ENCODE assay signal across 13 mouse cellular contexts in genomic region chr1:36902533-36903315, GRCm38 (mm10). TPM values are rescaled to one million over a fixed set of nuclear protein-coding genes. Genes with fewer than 3 reads are reported as not detected.
DNase-seq lines count a peak whose midpoint lies in the region; ATAC-seq and TF ChIP-seq lines count a peak whose summit lies in the region.
"Had no signal": no experiment of that assay in that cellular context is flagged by ENCODE, and none has a peak within 500 bp of the region (broad histone marks: within the 10 kb centered on the region; RNA-seq: fewer than 3 reads in every experiment).

No protein-coding gene starts in this region.

- no peaks in the 10 kb centered on the region for H3K27me3 ChIP-seq in heart, adult 2 months (ENCODE audit: control insufficient read depth, insufficient read depth, low read length)
- no peaks in the 10 kb centered on the region for H3K27me3 ChIP-seq in liver, embryonic 16.5 days (ENCODE audit: control insufficient read depth, insufficient read depth, low read depth, low read length)
- H3K27me3 ChIP-seq in liver, embryonic 11.5 days (replicated peaks; ENCODE audit: control insufficient read depth, insufficient read depth, low read length), result no peaks in the 10 kb centered on the region
- H3K27me3 ChIP-seq: liver, embryonic 13.5 days; neural tube, embryonic 15.5 days had no signal

- TF ChIP-seq POLR2A in heart, adult 2 months (IDR thresholded peaks at IDR 0.05; ENCODE audit: insufficient read depth, low read depth, low read length), result no peak

- peak overlapping the region; percentile 36 for H3K27ac ChIP-seq in heart, adult 2 months
- H3K27ac ChIP-seq in liver, embryonic 16.5 days (ENCODE audit: low read length), result no peak overlapping the region
- H3K27ac ChIP-seq in liver, embryonic 11.5 days (ENCODE audit: low read depth, low read length), result no peak overlapping the region; the same call in 1 of the 2 replicates
- H3K27ac ChIP-seq: hindbrain, embryonic 10.5 days; liver, embryonic 13.5 days; neural tube, embryonic 15.5 days had no signal

- 68% methylated on average over 11 of the region's 11 CpGs for WGBS in heart, adult 2 months
- WGBS in liver, embryonic 16.5 days (ENCODE audit: insufficient replicate concordance), result 85% methylated on average over 11 of the region's 11 CpGs
- 92% methylated on average over 11 of the region's 11 CpGs for WGBS in liver, embryonic 11.5 days

- peak; percentile 67 for ATAC-seq in liver, embryonic 16.5 days (ENCODE audit: low read depth)
- ATAC-seq in liver, embryonic 11.5 days (replicated peaks; ENCODE audit: low FRiP score), result no peak

- no peaks in the 10 kb centered on the region for H3K36me3 ChIP-seq in heart, adult 2 months (ENCODE audit: control insufficient read depth, insufficient read depth, low read length)
- H3K36me3 ChIP-seq in liver, embryonic 16.5 days (ENCODE audit: control insufficient read depth, insufficient read depth), result peaks cover 4% of the 10 kb centered on the region
- no peaks in the 10 kb centered on the region; the same call in 1 of the 2 replicates for H3K36me3 ChIP-seq in liver, embryonic 11.5 days (ENCODE audit: control insufficient read depth, insufficient read depth, low read length)
- H3K36me3 ChIP-seq: neural tube, embryonic 15.5 days had no signal

- intact Hi-C loops in heart, adult 2 months (cut with DNase I), result loop anchor here (5.0 kb wide), 1 partner anchor 35 kb away; no protein-coding TSS in a partner anchor

- DNase-seq in heart, adult 2 months, result peak; percentile 47 to 65
- DNase-seq in heart, postnatal 4 days, result no peak
- DNase-seq in liver, embryonic 11.5 days (ENCODE audit: low spot score), result no peak
- peak; percentile 90 to 94 for DNase-seq in cerebellum, adult 18-20 months
- DNase-seq in cerebellum, postnatal 36 days, result peak; percentile 86 to 89
- DNase-seq in urinary bladder, postnatal 36 days (ENCODE audit: low spot score in 2 of 2), result no peak
- DNase-seq: gastrocnemius, postnatal 36 days; liver, embryonic 13.5 days; lung, postnatal 14 days; thymus, adult 2 months had no signal

- H3K9ac ChIP-seq in heart, adult 2 months (ENCODE audit: low read depth, low read length), result no peak overlapping the region
- H3K9ac ChIP-seq in liver, embryonic 16.5 days (ENCODE audit: low read depth, low read length), result no peak overlapping the region
- H3K9ac ChIP-seq in liver, embryonic 11.5 days (ENCODE audit: low read depth, low read length), result no peak overlapping the region
- H3K9ac ChIP-seq: liver, embryonic 13.5 days; neural tube, embryonic 15.5 days had no signal

- peaks cover 11% of the 10 kb centered on the region for H3K79me2 ChIP-seq in heart, adult 2 months (replicated peaks; ENCODE audit: control insufficient read depth, insufficient read depth, low read length)

- H3K4me3 ChIP-seq in heart, adult 2 months, result no peak overlapping the region
- H3K4me3 ChIP-seq in liver, embryonic 16.5 days (ENCODE audit: low read depth, low read length), result no peak overlapping the region
- H3K4me3 ChIP-seq in liver, embryonic 11.5 days (ENCODE audit: low read depth, low read length), result no peak overlapping the region
- H3K4me3 ChIP-seq: hindbrain, embryonic 10.5 days; liver, embryonic 13.5 days; neural tube, embryonic 15.5 days had no signal

- H3K4me1 ChIP-seq in heart, adult 2 months (ENCODE audit: control insufficient read depth, insufficient read depth, low read length), result peaks cover 12% of the 10 kb centered on the region
- H3K4me1 ChIP-seq in liver, embryonic 16.5 days (ENCODE audit: control insufficient read depth, low read depth, low read length), result peaks cover 19% of the 10 kb centered on the region
- peaks cover 4% of the 10 kb centered on the region for H3K4me1 ChIP-seq in liver, embryonic 11.5 days (replicated peaks; ENCODE audit: control insufficient read depth, insufficient read depth, low read length)
- H3K4me1 ChIP-seq: hindbrain, embryonic 10.5 days had no signal

- no peak overlapping the region for H3K4me2 ChIP-seq in liver, embryonic 16.5 days (ENCODE audit: low read depth, low read length)
- H3K4me2 ChIP-seq in liver, embryonic 11.5 days, result no peak overlapping the region
- H3K4me2 ChIP-seq: liver, embryonic 13.5 days; neural tube, embryonic 15.5 days had no signal

- TF ChIP-seq EP300 in heart, adult 2 months (IDR thresholded peaks at IDR 0.05; ENCODE audit: insufficient read depth, low read depth, low read length), result 0 out of 2 replicates have a peak, but pooled peaks have one; percentile 30

- no peak for TF ChIP-seq CTCF in heart, adult 2 months (IDR thresholded peaks at IDR 0.05)

- H3K9me3 ChIP-seq in liver, embryonic 16.5 days (replicated peaks; ENCODE audit: control insufficient read depth, low read length), result no peaks in the 10 kb centered on the region
- no peaks in the 10 kb centered on the region for H3K9me3 ChIP-seq in liver, embryonic 11.5 days (ENCODE audit: control insufficient read depth, low read length)
- H3K9me3 ChIP-seq: hindbrain, embryonic 10.5 days; liver, embryonic 13.5 days; neural tube, embryonic 15.5 days had no signal

RNA-seq across cellular contexts. Expression of gene Tmem131, which starts 40.7 kb away (rescaled TPM):
- 10 to 100 TPM; 28.1 to 30.0 TPM for total RNA-seq in heart, adult 2 months (2021)
- 13.0 and 17.0 TPM in 2 replicates for polyA plus RNA-seq in heart, adult 2 months (2012; rRNA removed)
- total RNA-seq in heart, postnatal 4 days (2021), result 10 to 100 TPM; 37.3 to 40.6 TPM
- 7.7 and 8.8 TPM in 2 replicates for polyA plus RNA-seq in liver, embryonic 16.5 days (2015; fragmentation: Nextera tagmentation; extraction: Ambion mirVana)
- 19.1 and 19.8 TPM in 2 replicates for polyA plus RNA-seq in liver, embryonic 11.5 days (2014; fragmentation: Nextera tagmentation; extraction: Ambion mirVana)

Comparison
In these comparisons a context has a peak if more than half of its experiments do, and no peak if none do; other contexts are left out.
1. DNase-seq: peak in heart, adult 2 months (2 of 2), cerebellum, adult 18-20 months (2 of 2) and cerebellum, postnatal 36 days (2 of 2); none in heart, postnatal 4 days (single experiment), liver, embryonic 11.5 days (single experiment) and urinary bladder, postnatal 36 days (0 of 2).